Mouse (Mus musculus): ENCODE data around the gene Dnmbp.

DNA sequence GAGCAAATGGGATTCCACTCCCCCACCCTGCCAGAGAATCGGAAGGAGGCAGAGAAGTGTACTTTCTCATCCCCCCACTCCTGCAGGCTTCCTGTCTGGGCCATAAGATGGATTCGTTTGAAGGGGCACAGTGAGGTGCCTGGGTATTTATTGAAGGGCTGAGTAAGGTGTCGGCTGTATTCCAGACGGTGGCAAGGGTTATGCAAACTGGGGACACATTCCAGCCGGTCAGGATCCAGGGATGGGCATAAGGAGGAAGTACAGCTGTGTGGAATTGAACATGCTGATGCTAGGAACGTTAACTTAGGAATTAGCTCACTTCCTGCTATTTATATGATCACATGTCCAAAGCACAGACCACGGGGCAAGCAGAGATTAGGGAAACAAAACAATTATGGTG, 9.6 kb downstream of the Dnmbp start:
- TF ChIP-seq GATA1 (IDR thresholded peaks at IDR 0.05; ENCODE audit: low read length) (no peak), TAL1 (IDR thresholded peaks at IDR 0.05; ENCODE audit: low read length) (no peak)
